Mouse (Mus musculus) brain, embryonic 14.5 days (tissue): Measurements from ENCODE around the gene Tmem45b.

Experiments used
- CTCF ChIP-seq: fragments of 200-500 bp; IDR thresholded peaks from 2 replicates; pipeline ENCODE4 v1.5.1; 2012; ENCODE audit warnings: inconsistent platforms, mild to moderate bottlenecking, moderate library complexity, borderline replicate concordance; ENCODE audit not compliant: insufficient read depth, insufficient read length; ENCODE audit errors: extremely low read depth
- POLR2A ChIP-seq: fragments of 200-500 bp; IDR thresholded peaks from 2 replicates; pipeline ENCODE4 v1.6.1; 2012; ENCODE audit warnings: mild to moderate bottlenecking, inconsistent platforms, borderline replicate concordance; ENCODE audit not compliant: poor library complexity, insufficient read depth, insufficient read length, severe bottlenecking; ENCODE audit errors: extremely low read depth

GRCm38 (mm10) chr9:31385500-31385869, 78.8 kb downstream of the Tmem45b start:
- TF ChIP-seq CTCF (no peak), POLR2A (no peak)
